Mouse (Mus musculus): Measurements from ENCODE around the gene Wdcp. TPM values are rescaled to one million over a fixed set of nuclear protein-coding genes. Genes with fewer than 3 reads are reported as not detected.
A peak's percentile ranks its signal among the peaks of the same experiment; 100 is the strongest.

Gene Wdcp
- polyA plus RNA-seq, 1 experiment from 2014 or later, result 17.8 TPM

- Histone ChIP-seq H3K36me3 (ENCODE audit: control insufficient read depth, insufficient read depth, low read length) (peaks cover 6% of the 10 kb centered on the region; the same call in 1 of the 2 replicates), H3K27me3 (ENCODE audit: control insufficient read depth, insufficient read depth, low read length) (no peaks in the 10 kb centered on the region), H3K27ac (ENCODE audit: low read length) (no peak overlapping the region), H3K9ac (replicated peaks; ENCODE audit: low read depth, low read length) (no peak overlapping the region), H3K4me3 (ENCODE audit: low read depth, low read length) (no peak overlapping the region), H3K4me2 (replicated peaks; ENCODE audit: low read depth, low read length) (no peak overlapping the region), H3K4me1 (ENCODE audit: control insufficient read depth, insufficient read depth, low read length) (peaks cover 9% of the 10 kb centered on the region), H3K9me3 (ENCODE audit: control insufficient read depth, low read depth, low read length) (no peaks in the 10 kb centered on the region)
- 38% methylated on average over 11 of the region's 11 CpGs for WGBS
- ATAC-seq (ENCODE audit: insufficient number of reproducible peaks, insufficient read depth, low FRiP score, low read depth), result 0 out of 2 replicates have a peak, but pooled peaks have one; percentile 46
Observed at GRCm38 (mm10) chr12:4859241-4859914, 16.3 kb downstream of the Wdcp start.

DNA sequence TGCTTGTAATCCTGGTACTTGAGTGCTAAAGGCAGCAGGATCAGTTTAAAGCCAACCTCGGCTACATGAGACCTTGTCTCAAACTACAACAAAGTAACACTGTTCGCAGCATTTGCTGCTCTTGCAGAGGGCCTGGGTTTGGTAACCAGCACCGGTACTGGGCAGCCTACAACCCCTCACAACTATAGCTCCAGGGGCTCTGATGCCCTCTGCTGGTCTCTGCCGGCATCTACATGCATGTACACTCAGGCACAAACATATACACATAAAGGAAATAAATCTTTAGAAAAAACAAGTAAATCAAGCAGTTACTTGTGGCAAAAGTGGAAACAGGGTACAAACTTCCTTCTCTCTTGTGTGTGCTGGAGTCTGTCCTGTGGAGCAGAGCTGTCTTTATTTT lies 19.6 kb downstream of the Wdcp start:
- Histone ChIP-seq H3K36me3 (ENCODE audit: control insufficient read depth, insufficient read depth, low read length) (no peaks in the 10 kb centered on the region; the same call in 1 of the 2 replicates), H3K9ac (replicated peaks; ENCODE audit: low read depth, low read length) (no peak overlapping the region), H3K27me3 (ENCODE audit: control insufficient read depth, insufficient read depth, low read length) (no peaks in the 10 kb centered on the region), H3K4me1 (ENCODE audit: control insufficient read depth, insufficient read depth, low read length) (peaks cover 11% of the 10 kb centered on the region), H3K4me3 (ENCODE audit: low read depth, low read length) (no peak overlapping the region), H3K27ac (ENCODE audit: low read length) (no peak overlapping the region), H3K4me2 (replicated peaks; ENCODE audit: low read depth, low read length) (no peak overlapping the region), H3K9me3 (ENCODE audit: control insufficient read depth, low read depth, low read length) (no peaks in the 10 kb centered on the region)
- ATAC-seq (ENCODE audit: insufficient number of reproducible peaks, insufficient read depth, low FRiP score, low read depth), result no peak
- 93% methylated on average over 4 of the region's 4 CpGs for WGBS

DNA sequence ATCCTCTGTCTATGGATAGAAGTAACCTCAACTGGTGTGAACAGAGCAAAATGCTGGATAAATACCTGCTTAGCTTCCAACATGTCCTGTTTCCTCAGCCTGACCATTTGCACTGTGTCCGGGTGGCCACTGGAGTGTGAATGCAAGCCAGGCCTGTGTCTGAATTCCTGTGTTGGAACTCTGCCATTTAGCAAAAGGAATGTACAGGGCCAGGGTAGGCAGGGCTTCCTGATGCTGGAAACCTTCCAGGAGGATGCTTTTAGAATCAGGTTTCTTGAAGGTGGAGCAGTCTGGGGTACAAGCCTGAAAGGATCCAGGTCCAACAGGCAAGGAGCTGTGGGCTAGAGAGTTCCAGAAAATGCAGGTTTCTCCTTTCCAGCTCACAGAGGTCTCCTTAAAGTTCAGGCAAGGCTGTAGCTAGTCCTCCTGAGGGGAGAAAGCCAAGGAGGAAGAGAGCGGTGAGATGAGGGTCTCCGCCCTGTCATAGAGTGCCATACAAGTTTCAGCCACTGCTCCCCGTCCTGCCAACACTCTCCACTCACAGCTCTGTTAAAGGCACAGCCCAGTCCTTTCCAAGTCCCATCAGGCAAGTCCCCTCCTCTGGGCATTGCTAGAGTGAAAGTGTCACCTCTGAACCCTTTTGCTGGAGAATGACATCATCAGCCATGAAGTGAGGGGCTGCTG lies 20.7 kb downstream of the Wdcp start:
- no peaks in the 10 kb centered on the region for H3K36me3 ChIP-seq (ENCODE audit: control insufficient read depth, insufficient read depth, low read length)
- peaks cover 13% of the 10 kb centered on the region for H3K4me1 ChIP-seq (ENCODE audit: control insufficient read depth, insufficient read depth, low read length)
- H3K27ac ChIP-seq (ENCODE audit: low read length), result 0 out of 2 replicates have a peak overlapping the region, but pooled peaks have one; percentile 39
- H3K4me3 ChIP-seq (ENCODE audit: low read depth, low read length), result no peak overlapping the region
- ATAC-seq (ENCODE audit: insufficient number of reproducible peaks, insufficient read depth, low FRiP score, low read depth), result peak; percentile 34; the same call in 1 of the 2 replicates
- no peaks in the 10 kb centered on the region for H3K27me3 ChIP-seq (ENCODE audit: control insufficient read depth, insufficient read depth, low read length)
- no peaks in the 10 kb centered on the region for H3K9me3 ChIP-seq (ENCODE audit: control insufficient read depth, low read depth, low read length)
- no peak overlapping the region for H3K9ac ChIP-seq (replicated peaks; ENCODE audit: low read depth, low read length)
- no peak overlapping the region for H3K4me2 ChIP-seq (replicated peaks; ENCODE audit: low read depth, low read length)
- 47% methylated on average over 4 of the region's 4 CpGs for WGBS

DNA sequence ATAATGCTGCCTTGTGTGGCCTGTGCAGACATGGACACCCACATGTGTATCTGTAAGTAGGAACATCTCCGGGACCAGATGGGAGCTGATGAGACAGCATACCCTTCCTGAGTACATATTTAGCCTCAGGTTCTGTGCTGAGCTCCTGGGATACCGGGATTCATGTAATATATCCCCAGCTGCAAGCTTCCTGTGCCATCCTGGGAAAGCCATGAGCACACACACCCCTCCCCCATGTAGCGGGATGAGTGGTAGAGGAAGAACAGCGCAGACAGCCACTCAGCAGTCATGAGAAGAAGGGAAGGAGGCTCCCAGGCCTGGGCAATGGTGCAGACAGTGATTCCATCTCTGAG lies 21.2 kb downstream of the Wdcp start:
- no peak overlapping the region for H3K27ac ChIP-seq (ENCODE audit: low read length)
- ATAC-seq (ENCODE audit: insufficient number of reproducible peaks, insufficient read depth, low FRiP score, low read depth), result no peak
- peaks cover 16% of the 10 kb centered on the region for H3K4me1 ChIP-seq (ENCODE audit: control insufficient read depth, insufficient read depth, low read length)
- no peaks in the 10 kb centered on the region for H3K36me3 ChIP-seq (ENCODE audit: control insufficient read depth, insufficient read depth, low read length)
- H3K9me3 ChIP-seq (ENCODE audit: control insufficient read depth, low read depth, low read length), result no peaks in the 10 kb centered on the region
- H3K9ac ChIP-seq (replicated peaks; ENCODE audit: low read depth, low read length), result no peak overlapping the region
- H3K4me2 ChIP-seq (replicated peaks; ENCODE audit: low read depth, low read length), result no peak overlapping the region
- no peaks in the 10 kb centered on the region for H3K27me3 ChIP-seq (ENCODE audit: control insufficient read depth, insufficient read depth, low read length)
- no peak overlapping the region for H3K4me3 ChIP-seq (ENCODE audit: low read depth, low read length)
- 64% methylated on average over 4 of the region's 4 CpGs for WGBS

DNA sequence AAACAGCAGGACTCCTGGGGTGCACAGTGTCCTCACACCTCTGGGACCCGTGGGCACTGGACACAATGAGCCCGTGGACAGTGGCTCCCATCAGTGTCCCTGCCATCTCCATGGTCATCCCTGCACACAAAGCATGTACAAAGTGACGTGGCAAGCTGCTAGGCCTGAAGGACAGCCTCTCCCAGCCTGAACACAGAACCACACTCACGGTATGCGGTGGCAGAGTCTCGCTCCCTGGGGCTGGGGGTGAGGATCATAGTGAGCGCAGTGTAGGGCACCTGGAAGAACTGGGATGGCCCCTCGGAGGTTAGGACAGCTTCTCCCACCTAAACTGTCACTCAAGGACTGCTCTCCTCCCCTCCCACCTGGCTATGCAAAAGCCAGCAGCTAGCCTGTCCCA lies 25.8 kb downstream of the Wdcp start:
- Histone ChIP-seq H3K27ac (ENCODE audit: low read length) (no peak overlapping the region), H3K36me3 (ENCODE audit: control insufficient read depth, insufficient read depth, low read length) (no peaks in the 10 kb centered on the region), H3K9ac (replicated peaks; ENCODE audit: low read depth, low read length) (no peak overlapping the region), H3K4me2 (replicated peaks; ENCODE audit: low read depth, low read length) (no peak overlapping the region), H3K27me3 (ENCODE audit: control insufficient read depth, insufficient read depth, low read length) (no peaks in the 10 kb centered on the region), H3K9me3 (ENCODE audit: control insufficient read depth, low read depth, low read length) (no peaks in the 10 kb centered on the region), H3K4me1 (ENCODE audit: control insufficient read depth, insufficient read depth, low read length) (peaks cover 14% of the 10 kb centered on the region; the same call in 1 of the 2 replicates), H3K4me3 (ENCODE audit: low read depth, low read length) (no peak overlapping the region)
- ATAC-seq (ENCODE audit: insufficient number of reproducible peaks, insufficient read depth, low FRiP score, low read depth), result no peak
- WGBS, result 81% methylated on average over 8 of the region's 8 CpGs

- ATAC-seq (ENCODE audit: insufficient number of reproducible peaks, insufficient read depth, low FRiP score, low read depth), result no peak
- Histone ChIP-seq H3K36me3 (ENCODE audit: control insufficient read depth, insufficient read depth, low read length) (no peaks in the 10 kb centered on the region), H3K4me2 (replicated peaks; ENCODE audit: low read depth, low read length) (no peak overlapping the region), H3K4me1 (ENCODE audit: control insufficient read depth, insufficient read depth, low read length) (peaks cover 11% of the 10 kb centered on the region; the same call in 1 of the 2 replicates), H3K27me3 (ENCODE audit: control insufficient read depth, insufficient read depth, low read length) (no peaks in the 10 kb centered on the region), H3K9ac (replicated peaks; ENCODE audit: low read depth, low read length) (no peak overlapping the region), H3K9me3 (ENCODE audit: control insufficient read depth, low read depth, low read length) (no peaks in the 10 kb centered on the region), H3K27ac (ENCODE audit: low read length) (no peak overlapping the region), H3K4me3 (ENCODE audit: low read depth, low read length) (no peak overlapping the region)
- WGBS, result 87% methylated on average over 5 of the region's 5 CpGs
Observed at GRCm38 (mm10) chr12:4871260-4871659, 28.2 kb downstream of the Wdcp start.

- H3K9me3 ChIP-seq (ENCODE audit: control insufficient read depth, low read depth, low read length), result no peaks in the 10 kb centered on the region
- no peaks in the 10 kb centered on the region for H3K27me3 ChIP-seq (ENCODE audit: control insufficient read depth, insufficient read depth, low read length)
- no peak overlapping the region for H3K9ac ChIP-seq (replicated peaks; ENCODE audit: low read depth, low read length)
- H3K36me3 ChIP-seq (ENCODE audit: control insufficient read depth, insufficient read depth, low read length), result no peaks in the 10 kb centered on the region
- ATAC-seq (ENCODE audit: insufficient number of reproducible peaks, insufficient read depth, low FRiP score, low read depth), result no peak
- no peak overlapping the region for H3K27ac ChIP-seq (ENCODE audit: low read length)
- WGBS, result 64% methylated on average over 4 of the region's 4 CpGs
- no peak overlapping the region for H3K4me2 ChIP-seq (replicated peaks; ENCODE audit: low read depth, low read length)
- H3K4me3 ChIP-seq (ENCODE audit: low read depth, low read length), result no peak overlapping the region
- peaks cover 11% of the 10 kb centered on the region; the same call in 1 of the 2 replicates for H3K4me1 ChIP-seq (ENCODE audit: control insufficient read depth, insufficient read depth, low read length)
Observed at GRCm38 (mm10) chr12:4872273-4872672, 29.2 kb downstream of the Wdcp start.

DNA sequence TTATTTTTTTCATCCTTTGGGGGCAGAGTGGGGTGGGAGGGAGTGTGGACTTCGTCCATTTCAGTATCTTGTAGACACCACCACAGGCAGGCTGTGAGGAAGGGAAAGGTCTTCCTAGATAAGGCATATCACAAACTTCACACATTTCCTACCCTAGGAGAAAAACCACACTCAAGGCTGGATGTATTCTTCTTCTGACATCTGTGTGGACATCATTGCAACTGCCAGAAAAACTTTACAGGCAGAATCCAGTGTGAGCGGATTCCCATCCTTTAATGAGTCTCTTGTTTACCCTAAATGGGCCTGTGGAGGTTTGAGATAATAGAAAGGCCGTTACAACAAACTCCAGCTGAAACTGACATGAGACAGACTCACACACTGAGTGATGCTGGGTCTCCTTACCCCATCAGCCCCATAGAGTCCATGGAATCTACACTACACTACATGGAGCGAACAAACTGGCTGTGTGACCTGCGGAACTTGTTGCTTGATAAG lies 29.9 kb downstream of the Wdcp start:
- H3K4me3 ChIP-seq (ENCODE audit: low read depth, low read length), result no peak overlapping the region
- no peaks in the 10 kb centered on the region for H3K9me3 ChIP-seq (ENCODE audit: control insufficient read depth, low read depth, low read length)
- no peak overlapping the region for H3K9ac ChIP-seq (replicated peaks; ENCODE audit: low read depth, low read length)
- no peak overlapping the region for H3K4me2 ChIP-seq (replicated peaks; ENCODE audit: low read depth, low read length)
- H3K4me1 ChIP-seq (ENCODE audit: control insufficient read depth, insufficient read depth, low read length), result peaks cover 10% of the 10 kb centered on the region; the same call in 1 of the 2 replicates
- WGBS, result 68% methylated on average over 5 of the region's 5 CpGs
- H3K27me3 ChIP-seq (ENCODE audit: control insufficient read depth, insufficient read depth, low read length), result no peaks in the 10 kb centered on the region
- H3K36me3 ChIP-seq (ENCODE audit: control insufficient read depth, insufficient read depth, low read length), result no peaks in the 10 kb centered on the region
- ATAC-seq (ENCODE audit: insufficient number of reproducible peaks, insufficient read depth, low FRiP score, low read depth), result peak; percentile 28; the same call in 1 of the 2 replicates
- no peak overlapping the region for H3K27ac ChIP-seq (ENCODE audit: low read length)

Data from stomach, embryonic 14.5 days (tissue).